Mouse (Mus musculus) heart, embryonic 15.5 days (tissue): ENCODE results near the gene Ctdnep1. TPM values are rescaled to one million over a fixed set of nuclear protein-coding genes. Genes with fewer than 3 reads are reported as not detected.

Experiments used
- ATAC-seq: fragments of 200-750 bp; cut with Nextera tagmentation; replicated peaks from 2 replicates; pipeline ENCODE4 v1.8.0; 2017; ENCODE audit warnings: low read depth, moderate TSS enrichment; ENCODE audit not compliant: insufficient number of reproducible peaks, insufficient read depth, low FRiP score
- H3K27ac ChIP-seq: fragments of 300-500 bp; sonication (generic); 2 replicates; pipeline ENCODE4 v1.5.1; 2015; ENCODE audit warnings: mild to moderate bottlenecking, inconsistent platforms
- H3K27me3 ChIP-seq: fragments of 300-500 bp; sonication (generic); 2 replicates; pipeline ENCODE4 v1.6.1; 2015; ENCODE audit warnings: inconsistent platforms
- H3K36me3 ChIP-seq: fragments of 300-500 bp; sonication (generic); 2 replicates; pipeline ENCODE4 v1.6.1; 2015; ENCODE audit warnings: mild to moderate bottlenecking, inconsistent platforms
- H3K4me1 ChIP-seq: fragments of 300-500 bp; sonication (generic); replicated peaks from 2 replicates; pipeline ENCODE4 v1.6.1; 2015; ENCODE audit warnings: inconsistent platforms
- H3K4me2 ChIP-seq: fragments of 300-500 bp; sonication (generic); 2 replicates; pipeline ENCODE4 v1.6.1; 2015; ENCODE audit warnings: inconsistent platforms, mild to moderate bottlenecking, moderate library complexity
- H3K4me3 ChIP-seq: fragments of 300-500 bp; sonication (generic); 2 replicates; pipeline ENCODE4 v1.5.1; 2015; ENCODE audit warnings: mild to moderate bottlenecking, inconsistent platforms
- H3K9ac ChIP-seq: fragments of 300-500 bp; sonication (generic); 2 replicates; pipeline ENCODE4 v1.6.1; 2015; ENCODE audit warnings: mild to moderate bottlenecking, inconsistent platforms
- H3K9me3 ChIP-seq: fragments of 300-500 bp; sonication (generic); replicated peaks from 2 replicates; pipeline ENCODE4 v1.6.1; 2016; ENCODE audit warnings: inconsistent platforms
- WGBS: fragments of 180-500 bp; shearing (Covaris S2); methylation state at CpG from one replicate; pipeline ENCODE4 v1.1.7; 2015; ENCODE audit warnings: mixed read lengths; 5-methylcytosine and 5-hydroxymethylcytosine counted together
- polyA plus RNA-seq: library from polyadenylated mRNA; unstranded; fragments of >200 nt; fragmentation: Nextera tagmentation; extraction: Ambion mirVana; gene quantifications from 2 replicates; pipeline ENCODE4 v1.2.1, GENCODE M21; 2015

The Ctdnep1 gene
- polyA plus RNA-seq, 1 experiment from 2014 or later, result 19.9 TPM

- Histone ChIP-seq H3K27ac (no peak overlapping the region), H3K4me2 (no peak overlapping the region), H3K36me3 (no peaks in the 10 kb centered on the region; the same call in 1 of the 2 replicates), H3K4me1 (peaks cover 41% of the 10 kb centered on the region), H3K27me3 (peaks cover 26% of the 10 kb centered on the region), H3K9me3 (no peaks in the 10 kb centered on the region), H3K4me3 (no peak overlapping the region), H3K9ac (no peak overlapping the region)
- no peak for ATAC-seq
- 36% methylated on average over 9 of the region's 9 CpGs for WGBS
Measured at GRCm38 (mm10) chr11:69938401-69938979, 42.5 kb upstream of the Ctdnep1 start.

GRCm38 (mm10) chr11:69939181-69939580, 41.8 kb upstream of the Ctdnep1 start:
- H3K9ac ChIP-seq, result no peak overlapping the region

GRCm38 (mm10) chr11:69939731-69940130, 41.2 kb upstream of the Ctdnep1 start:
- no peak overlapping the region for H3K9ac ChIP-seq
- H3K36me3 ChIP-seq, result peaks cover 11% of the 10 kb centered on the region
- peaks cover 26% of the 10 kb centered on the region for H3K27me3 ChIP-seq
- 87% methylated on average over 17 of the region's 17 CpGs for WGBS
- H3K27ac ChIP-seq, result no peak overlapping the region
- H3K4me1 ChIP-seq, result peaks cover 36% of the 10 kb centered on the region
- no peaks in the 10 kb centered on the region for H3K9me3 ChIP-seq
- H3K4me2 ChIP-seq, result no peak overlapping the region
- no peak for ATAC-seq
- no peak overlapping the region for H3K4me3 ChIP-seq

More at GRCm38 (mm10) chr11:69939181-69939580, 41.8 kb upstream of the Ctdnep1 start:
- 57% methylated on average over 5 of the region's 5 CpGs for WGBS
- Histone ChIP-seq H3K4me1 (peaks cover 41% of the 10 kb centered on the region), H3K27me3 (peaks cover 26% of the 10 kb centered on the region), H3K9me3 (no peaks in the 10 kb centered on the region), H3K36me3 (peaks cover 5% of the 10 kb centered on the region; the same call in 1 of the 2 replicates), H3K4me2 (no peak overlapping the region), H3K27ac (no peak overlapping the region), H3K4me3 (no peak overlapping the region)
- no peak for ATAC-seq

GRCm38 (mm10) chr11:69940962-69941361, 40.0 kb upstream of the Ctdnep1 start:
- Histone ChIP-seq H3K4me1 (peaks cover 31% of the 10 kb centered on the region), H3K27ac (no peak overlapping the region), H3K9ac (no peak overlapping the region), H3K27me3 (peaks cover 20% of the 10 kb centered on the region), H3K4me3 (no peak overlapping the region), H3K36me3 (peaks cover 22% of the 10 kb centered on the region), H3K4me2 (no peak overlapping the region), H3K9me3 (no peaks in the 10 kb centered on the region)
- ATAC-seq, result no peak
- 69% methylated on average over 4 of the region's 4 CpGs for WGBS

- peaks cover 28% of the 10 kb centered on the region for H3K4me1 ChIP-seq
- ATAC-seq, result no peak
- H3K36me3 ChIP-seq, result peaks cover 23% of the 10 kb centered on the region
- no peak overlapping the region for H3K9ac ChIP-seq
- no peak overlapping the region for H3K4me2 ChIP-seq
- H3K4me3 ChIP-seq, result no peak overlapping the region
- WGBS, result 72% methylated on average over 13 of the region's 13 CpGs
- H3K27me3 ChIP-seq, result no peaks in the 10 kb centered on the region
- no peaks in the 10 kb centered on the region for H3K9me3 ChIP-seq
- no peak overlapping the region for H3K27ac ChIP-seq
Measured at GRCm38 (mm10) chr11:69945216-69945615, 35.7 kb upstream of the Ctdnep1 start.

- H3K27ac ChIP-seq, result peak overlapping the region; percentile 95
- no peak for ATAC-seq
- H3K36me3 ChIP-seq, result peaks cover 23% of the 10 kb centered on the region
- 85% methylated on average over 18 of the region's 18 CpGs for WGBS
- peak overlapping the region; percentile 84 for H3K4me2 ChIP-seq
- H3K9me3 ChIP-seq, result no peaks in the 10 kb centered on the region
- 0 out of 2 replicates have a peak overlapping the region, but pooled peaks have one; percentile 5 for H3K9ac ChIP-seq
- H3K4me1 ChIP-seq, result peaks cover 28% of the 10 kb centered on the region
- H3K27me3 ChIP-seq, result no peaks in the 10 kb centered on the region
- H3K4me3 ChIP-seq, result peak overlapping the region; percentile 59
Measured at GRCm38 (mm10) chr11:69945997-69946891, 34.7 kb upstream of the Ctdnep1 start.

- no peaks in the 10 kb centered on the region for H3K9me3 ChIP-seq
- peak; percentile 81 for ATAC-seq
- H3K9ac ChIP-seq, result peak overlapping the region; percentile 59
- H3K4me2 ChIP-seq, result peak overlapping the region; percentile 84
- peak overlapping the region; percentile 95 for H3K27ac ChIP-seq
- H3K36me3 ChIP-seq, result peaks cover 23% of the 10 kb centered on the region
- H3K4me3 ChIP-seq, result peak overlapping the region; percentile 59
- peaks cover 28% of the 10 kb centered on the region for H3K4me1 ChIP-seq
- 5% methylated on average over 29 of the region's 29 CpGs for WGBS
- H3K27me3 ChIP-seq, result no peaks in the 10 kb centered on the region
Measured at GRCm38 (mm10) chr11:69947337-69948065, 33.5 kb upstream of the Ctdnep1 start.

GRCm38 (mm10) chr11:69948066-69948762, 32.7 kb upstream of the Ctdnep1 start, which contains the start of gene Slc2a4:
Slc2a4 (minus strand) TSS chr11:69948188.
- Histone ChIP-seq H3K36me3 (peaks cover 23% of the 10 kb centered on the region), H3K9me3 (no peaks in the 10 kb centered on the region), H3K4me3 (peak within 1 kb of the TSS; percentile 59), H3K27ac (peak within 1 kb of the TSS; percentile 95), H3K4me1 (peaks cover 29% of the 10 kb centered on the region), H3K4me2 (peak within 1 kb of the TSS; percentile 84), H3K9ac (peak within 1 kb of the TSS; percentile 59), H3K27me3 (no peaks in the 10 kb centered on the region)
- ATAC-seq, result peak; percentile 91
- WGBS, result under 1% methylated on average over 34 of the region's 34 CpGs

GRCm38 (mm10) chr11:69948763-69949150, 32.2 kb upstream of the Ctdnep1 start:
- peak overlapping the region; percentile 59 for H3K4me3 ChIP-seq
- peaks cover 34% of the 10 kb centered on the region for H3K4me1 ChIP-seq
- ATAC-seq, result peak; percentile 16; the same call in 1 of the 2 replicates
- H3K9me3 ChIP-seq, result no peaks in the 10 kb centered on the region
- H3K27ac ChIP-seq, result peak overlapping the region; percentile 95
- no peaks in the 10 kb centered on the region for H3K27me3 ChIP-seq
- WGBS, result 1% methylated on average over 14 of the region's 14 CpGs
- peak overlapping the region; percentile 40 for H3K9ac ChIP-seq
- H3K4me2 ChIP-seq, result peak overlapping the region; percentile 84
- H3K36me3 ChIP-seq, result peaks cover 22% of the 10 kb centered on the region

GRCm38 (mm10) chr11:69950807-69951459, 30.0 kb upstream of the Ctdnep1 start:
- Histone ChIP-seq H3K4me3 (no peak overlapping the region), H3K9ac (no peak overlapping the region), H3K36me3 (peaks cover 1% of the 10 kb centered on the region; the same call in 1 of the 2 replicates), H3K9me3 (no peaks in the 10 kb centered on the region), H3K4me2 (no peak overlapping the region), H3K4me1 (peaks cover 28% of the 10 kb centered on the region), H3K27ac (no peak overlapping the region), H3K27me3 (no peaks in the 10 kb centered on the region)
- 33% methylated on average over 4 of the region's 4 CpGs for WGBS
- no peak for ATAC-seq
